Mouse (Mus musculus) stomach, embryonic 15.5 days (tissue): ENCODE measurements around the gene Mrpl18. TPM values are rescaled to one million over a fixed set of nuclear protein-coding genes. Genes with fewer than 3 reads are reported as not detected.
A peak's percentile ranks its signal among the peaks of the same experiment; 100 is the strongest.
"Not testable (repeated sequence)": the region's sequence is repeated elsewhere in the genome, so short reads cannot be mapped to it uniquely, and the experiment has no call there.

Source experiments
- ATAC-seq: fragments of 200-750 bp; cut with Nextera tagmentation; 2 replicates; pipeline ENCODE4 v1.8.0; 2017; ENCODE audit warnings: low read depth, moderate number of reproducible peaks, moderate TSS enrichment; ENCODE audit not compliant: insufficient read depth, low FRiP score
- H3K27ac ChIP-seq: fragments of 300-500 bp; sonication (generic); 2 replicates; pipeline ENCODE4 v1.5.1; 2015; ENCODE audit warnings: mild to moderate bottlenecking, inconsistent platforms
- H3K27me3 ChIP-seq: fragments of 300-500 bp; sonication (generic); replicated peaks from 2 replicates; pipeline ENCODE4 v1.6.1; 2015; ENCODE audit warnings: inconsistent platforms
- H3K36me3 ChIP-seq: fragments of 300-500 bp; sonication (generic); 2 replicates; pipeline ENCODE4 v1.6.1; 2015; ENCODE audit warnings: inconsistent platforms
- H3K4me1 ChIP-seq: fragments of 300-500 bp; sonication (generic); 2 replicates; pipeline ENCODE4 v1.6.1; 2015; ENCODE audit warnings: inconsistent platforms
- H3K4me2 ChIP-seq: fragments of 300-500 bp; sonication (generic); 2 replicates; pipeline ENCODE4 v1.6.1; 2015; ENCODE audit warnings: mild to moderate bottlenecking, inconsistent platforms
- H3K4me3 ChIP-seq: fragments of 300-500 bp; sonication (generic); replicated peaks from 2 replicates; pipeline ENCODE4 v1.5.1; 2015; ENCODE audit warnings: inconsistent platforms
- H3K9ac ChIP-seq: fragments of 300-500 bp; sonication (generic); 2 replicates; pipeline ENCODE4 v1.6.1; 2015; ENCODE audit warnings: inconsistent platforms
- H3K9me3 ChIP-seq: fragments of 300-500 bp; sonication (generic); 2 replicates; pipeline ENCODE4 v1.6.1; 2016; ENCODE audit warnings: inconsistent platforms
- WGBS: fragments of 180-500 bp; shearing (Covaris S2); methylation state at CpG from one replicate; pipeline ENCODE4 v1.1.7; 2015; 5-methylcytosine and 5-hydroxymethylcytosine counted together
- polyA plus RNA-seq: library from polyadenylated mRNA; unstranded; fragments of >200 nt; fragmentation: Nextera tagmentation; extraction: Ambion mirVana; gene quantifications from 2 replicates; pipeline ENCODE4 v1.2.1, GENCODE M21; 2015

The Mrpl18 gene
- polyA plus RNA-seq: 147 and 163 TPM in 2 replicates

DNA sequence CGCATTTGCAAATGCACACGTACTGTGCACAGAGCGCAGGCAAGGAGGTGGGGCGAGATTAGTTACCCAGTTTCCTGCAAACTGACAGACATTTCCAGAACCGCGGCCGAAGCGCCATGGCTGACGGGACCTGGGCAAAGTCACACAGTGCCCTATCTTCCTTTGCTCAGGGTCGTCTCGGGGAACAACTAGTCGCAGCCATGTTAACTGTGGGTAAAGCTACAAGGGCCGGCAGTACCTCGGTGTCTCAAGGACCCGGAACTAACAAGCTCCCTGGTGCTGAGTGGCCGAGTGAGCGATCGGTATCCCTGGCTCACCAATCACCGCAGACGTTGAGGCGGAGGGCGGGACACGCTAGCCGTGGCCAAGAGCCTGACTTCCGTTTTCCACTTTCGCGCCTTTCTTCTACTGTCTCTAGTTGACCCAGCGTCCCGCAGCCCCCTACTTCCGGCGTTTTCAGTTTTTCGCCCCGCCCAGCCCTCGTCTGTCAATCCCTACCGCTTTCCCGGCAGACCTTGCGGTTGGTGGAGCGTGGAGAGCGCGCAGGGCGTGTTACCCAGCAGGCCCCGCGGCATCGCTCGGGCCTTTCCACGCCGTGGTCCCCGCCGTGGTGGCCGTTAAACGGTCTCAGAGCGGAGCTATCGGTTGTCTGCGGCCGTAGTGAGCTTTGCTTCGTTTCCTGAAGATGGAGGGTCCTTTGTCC is at the start of gene Mrpl18:
Gene Mrpl18 (minus strand): TSS at position 465 of the 703 bp plus-strand sequence.
- ATAC-seq: peak; percentile 99

GRCm38 (mm10) chr17:12963476-12963875 is 47.3 kb upstream of the Mrpl18 start:
- Histone ChIP-seq H3K27me3 (no peaks in the 10 kb centered on the region), H3K4me1 (peaks cover 6% of the 10 kb centered on the region; the same call in 1 of the 2 replicates), H3K4me3 (no peak overlapping the region), H3K27ac (no peak overlapping the region), H3K9me3 (no peaks in the 10 kb centered on the region), H3K4me2 (no peak overlapping the region), H3K36me3 (peaks cover 14% of the 10 kb centered on the region; the same call in 1 of the 2 replicates), H3K9ac (no peak overlapping the region)
- no peak for ATAC-seq
- WGBS: 55% methylated on average over 3 of the region's 3 CpGs

More for the DNA sequence above, at the start of gene Mrpl18:
- H3K36me3 ChIP-seq: peaks cover 39% of the 10 kb centered on the region
- WGBS: 0% methylated on average over 56 of the region's 56 CpGs
- no peaks in the 10 kb centered on the region for H3K27me3 ChIP-seq
- no peaks in the 10 kb centered on the region for H3K9me3 ChIP-seq
- H3K4me1 ChIP-seq: no peaks in the 10 kb centered on the region
- peak within 1 kb of the TSS; percentile 77 for H3K4me3 ChIP-seq
- H3K9ac ChIP-seq: peak within 1 kb of the TSS; percentile 87
- peak within 1 kb of the TSS; percentile 67 for H3K4me2 ChIP-seq
- H3K27ac ChIP-seq: peak within 1 kb of the TSS; percentile 86

DNA sequence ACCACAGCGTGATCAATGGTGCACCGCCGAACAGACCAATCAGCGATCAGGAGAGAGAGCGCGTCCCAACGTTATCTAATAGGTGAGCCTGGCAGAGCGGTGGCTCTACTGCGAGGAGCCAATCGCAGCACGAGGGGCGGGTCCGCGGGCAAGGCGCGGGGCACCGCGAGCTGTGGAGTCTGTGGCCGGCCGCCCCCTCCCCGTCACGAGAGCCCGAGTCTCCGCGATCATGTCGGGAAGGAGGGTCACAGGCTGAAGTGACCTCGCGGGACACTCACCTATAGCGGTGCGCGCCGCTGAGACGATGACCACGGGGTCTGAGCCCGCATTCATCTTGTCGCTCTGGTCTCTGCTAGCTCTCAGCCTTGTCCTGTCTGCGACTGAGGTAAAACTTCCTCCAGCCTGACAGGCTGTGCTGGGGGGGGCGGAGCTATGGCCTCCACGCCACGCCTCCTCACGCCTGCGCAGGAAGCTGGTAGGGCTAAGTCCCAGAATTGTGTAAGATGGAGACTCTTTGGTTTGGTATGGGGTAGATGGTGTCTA is 44.3 kb upstream of the Mrpl18 start, which contains the start of gene Acat2:
Gene Acat2 (minus strand): TSS at position 417 of the 543 bp plus-strand sequence.
- Histone ChIP-seq H3K4me3 (peak within 1 kb of the TSS; percentile 82), H3K36me3 (peaks cover 9% of the 10 kb centered on the region; the same call in 1 of the 2 replicates), H3K4me1 (peaks cover 6% of the 10 kb centered on the region; the same call in 1 of the 2 replicates), H3K27me3 (no peaks in the 10 kb centered on the region), H3K9me3 (no peaks in the 10 kb centered on the region), H3K9ac (peak within 1 kb of the TSS; percentile 50; the same call in 1 of the 2 replicates), H3K27ac (peak within 1 kb of the TSS; percentile 91), H3K4me2 (peak within 1 kb of the TSS; percentile 86)
- WGBS: under 1% methylated on average over 36 of the region's 42 CpGs
- peak; percentile 98 for ATAC-seq

GRCm38 (mm10) chr17:12959377-12959776 is 43.2 kb upstream of the Mrpl18 start:
- WGBS: 44% methylated on average over 1 of the region's 2 CpGs
- Histone ChIP-seq H3K4me3 (0 out of 2 replicates have a peak overlapping the region, but pooled peaks have one; percentile 12), H3K4me2 (0 out of 2 replicates have a peak overlapping the region, but pooled peaks have one; percentile 16)
- ATAC-seq, H3K27ac ChIP-seq, H3K9ac ChIP-seq, H3K4me1 ChIP-seq, H3K9me3 ChIP-seq, H3K36me3 ChIP-seq, H3K27me3 ChIP-seq: not testable (repeated sequence)

DNA sequence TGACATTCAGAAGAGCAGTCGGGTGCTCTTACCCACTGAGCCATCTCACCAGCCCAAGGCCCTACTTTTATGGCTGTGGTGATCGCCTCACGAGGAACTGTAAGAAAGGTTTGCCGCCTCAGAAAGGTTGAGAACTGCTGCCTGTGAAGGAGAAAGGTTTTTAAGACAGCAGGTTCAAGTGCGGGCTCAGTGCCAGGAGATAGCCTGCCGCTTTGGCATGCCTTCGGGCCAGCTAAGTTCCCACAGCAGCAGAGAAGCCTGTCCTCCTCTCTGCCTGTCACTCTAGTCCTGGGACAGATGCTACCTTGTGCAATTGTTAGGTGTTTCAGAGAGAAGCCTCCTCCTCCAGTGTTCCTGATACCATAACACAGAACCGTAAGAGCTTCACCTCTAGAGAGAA is 40.5 kb upstream of the Mrpl18 start:
- Histone ChIP-seq H3K9me3 (no peaks in the 10 kb centered on the region), H3K27me3 (no peaks in the 10 kb centered on the region), H3K9ac (no peak overlapping the region), H3K4me1 (peaks cover 6% of the 10 kb centered on the region; the same call in 1 of the 2 replicates), H3K27ac (no peak overlapping the region), H3K4me2 (no peak overlapping the region), H3K36me3 (peaks cover 21% of the 10 kb centered on the region), H3K4me3 (no peak overlapping the region)
- 92% methylated on average over 8 of the region's 8 CpGs for WGBS
- ATAC-seq: no peak

DNA sequence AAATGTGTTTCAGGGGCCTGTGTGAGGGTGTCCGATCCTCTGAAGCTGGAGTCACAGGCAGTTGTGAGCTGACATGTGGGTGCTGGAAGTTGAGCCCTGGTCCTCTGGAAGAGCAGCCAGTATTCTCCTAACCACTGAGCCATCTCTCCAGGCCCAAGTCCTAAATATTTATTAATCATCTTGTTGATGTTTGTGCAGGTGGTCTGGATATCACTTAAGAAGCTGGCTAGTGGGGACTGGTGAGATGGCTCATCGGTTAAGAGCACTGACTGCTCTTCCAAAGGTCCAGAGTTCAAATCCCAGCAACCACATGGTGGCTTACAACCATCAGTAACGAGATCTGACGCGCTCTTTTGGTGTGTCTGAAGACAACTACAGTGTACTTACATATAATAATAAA is 33.5 kb upstream of the Mrpl18 start:
- Histone ChIP-seq H3K9ac (no peak overlapping the region), H3K4me1 (no peaks in the 10 kb centered on the region), H3K27me3 (no peaks in the 10 kb centered on the region), H3K27ac (no peak overlapping the region), H3K36me3 (peaks cover 31% of the 10 kb centered on the region), H3K4me3 (no peak overlapping the region), H3K9me3 (no peaks in the 10 kb centered on the region), H3K4me2 (no peak overlapping the region)
- WGBS: 86% methylated on average over 5 of the region's 5 CpGs
- ATAC-seq: no peak

DNA sequence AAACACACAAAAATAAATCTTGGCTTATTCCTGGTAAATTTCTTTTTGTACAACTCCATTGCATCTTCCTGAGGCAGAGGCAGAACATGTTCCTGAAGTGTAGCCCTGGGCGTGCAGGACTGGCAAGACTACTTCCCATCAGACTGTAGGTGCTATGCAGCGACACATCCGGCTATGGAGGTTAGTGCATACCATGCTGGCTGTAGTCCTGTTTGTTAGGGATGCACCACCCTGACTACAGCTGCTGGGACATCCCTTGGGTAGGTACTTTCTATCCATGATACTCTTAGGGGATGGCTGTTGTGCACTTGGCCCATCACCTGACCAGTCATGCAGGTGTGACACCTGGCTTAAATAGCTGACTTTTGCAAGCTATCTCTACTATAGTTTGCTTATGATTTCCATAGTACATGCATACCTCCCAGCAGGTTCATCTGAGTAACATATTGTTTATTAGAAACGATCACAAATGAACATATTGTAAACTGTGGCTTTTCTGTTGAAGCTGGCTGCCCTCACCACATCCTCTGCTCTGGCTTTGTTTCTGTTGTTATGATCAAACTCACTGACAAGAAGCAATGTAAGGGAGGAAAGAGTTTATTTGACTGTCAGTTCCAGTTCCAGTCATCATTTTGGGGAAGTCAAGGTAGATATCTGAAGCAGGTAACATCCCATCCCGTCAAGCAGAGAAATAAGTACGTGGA is 26.5 kb upstream of the Mrpl18 start:
- Histone ChIP-seq H3K9me3 (no peaks in the 10 kb centered on the region), H3K27me3 (no peaks in the 10 kb centered on the region), H3K4me3 (no peak overlapping the region), H3K36me3 (peaks cover 12% of the 10 kb centered on the region; the same call in 1 of the 2 replicates), H3K4me1 (no peaks in the 10 kb centered on the region; the same call in 1 of the 2 replicates), H3K4me2 (no peak overlapping the region), H3K27ac (no peak overlapping the region), H3K9ac (no peak overlapping the region)
- no peak for ATAC-seq
- 83% methylated on average over 6 of the region's 6 CpGs for WGBS

DNA sequence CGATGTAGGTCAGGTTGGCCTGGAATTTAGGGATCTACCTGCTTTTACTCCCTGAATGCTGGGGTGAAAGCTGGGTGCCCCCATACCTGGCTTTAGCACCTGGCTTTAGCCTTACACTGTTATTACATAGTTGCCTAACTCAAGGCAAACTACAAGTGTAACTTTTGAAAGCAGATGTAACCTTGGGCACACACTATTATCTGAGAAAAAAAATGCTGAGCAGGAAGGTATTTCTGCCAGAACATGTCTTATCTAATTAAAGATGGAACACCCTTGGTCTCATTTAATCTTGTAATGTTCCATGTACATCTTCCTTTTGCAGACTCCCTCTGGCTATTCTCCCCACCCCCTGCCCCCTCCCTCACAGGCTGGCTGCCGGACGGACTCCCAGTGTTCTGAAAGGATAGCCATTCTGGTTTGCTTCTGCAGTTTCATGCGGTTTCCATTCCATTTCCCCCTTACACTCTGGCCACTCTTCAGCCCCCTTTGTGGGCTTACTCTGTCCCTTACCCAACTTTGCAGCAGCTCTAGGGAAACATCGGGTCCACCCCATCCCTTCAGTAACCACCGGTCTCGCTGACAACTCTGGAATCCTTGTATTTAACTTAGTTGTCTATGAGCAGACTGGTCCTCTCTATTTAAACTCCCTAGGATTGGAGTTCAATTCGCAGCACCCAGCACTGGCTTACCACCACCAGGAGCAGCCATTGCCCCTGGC is 25.6 kb upstream of the Mrpl18 start:
- Histone ChIP-seq H3K27ac (no peak overlapping the region), H3K9me3 (no peaks in the 10 kb centered on the region), H3K9ac (no peak overlapping the region), H3K4me3 (no peak overlapping the region), H3K36me3 (peaks cover 12% of the 10 kb centered on the region; the same call in 1 of the 2 replicates), H3K27me3 (no peaks in the 10 kb centered on the region), H3K4me2 (no peak overlapping the region), H3K4me1 (no peaks in the 10 kb centered on the region; the same call in 1 of the 2 replicates)
- ATAC-seq: no peak
- WGBS: 68% methylated on average over 8 of the region's 8 CpGs

- Histone ChIP-seq H3K4me3 (peak within 1 kb of the TSS; percentile 38), H3K27ac (no peak within 1 kb of the TSS), H3K9me3 (no peaks in the 10 kb centered on the region), H3K27me3 (no peaks in the 10 kb centered on the region), H3K4me2 (peak within 1 kb of the TSS; percentile 70), H3K36me3 (0 out of 2 replicates have a peak, but pooled peaks cover 8% of the 10 kb centered on the region), H3K4me1 (no peaks in the 10 kb centered on the region; the same call in 1 of the 2 replicates), H3K9ac (no peak within 1 kb of the TSS)
- 8% methylated on average over 27 of the region's 27 CpGs for WGBS
- peak; percentile 76 for ATAC-seq
Observed at GRCm38 (mm10) chr17:12940151-12940805, 24.1 kb upstream of the Mrpl18 start, which contains the start of gene Acat3. TSS of gene Acat3 (minus strand) at chr17:12940600.

DNA sequence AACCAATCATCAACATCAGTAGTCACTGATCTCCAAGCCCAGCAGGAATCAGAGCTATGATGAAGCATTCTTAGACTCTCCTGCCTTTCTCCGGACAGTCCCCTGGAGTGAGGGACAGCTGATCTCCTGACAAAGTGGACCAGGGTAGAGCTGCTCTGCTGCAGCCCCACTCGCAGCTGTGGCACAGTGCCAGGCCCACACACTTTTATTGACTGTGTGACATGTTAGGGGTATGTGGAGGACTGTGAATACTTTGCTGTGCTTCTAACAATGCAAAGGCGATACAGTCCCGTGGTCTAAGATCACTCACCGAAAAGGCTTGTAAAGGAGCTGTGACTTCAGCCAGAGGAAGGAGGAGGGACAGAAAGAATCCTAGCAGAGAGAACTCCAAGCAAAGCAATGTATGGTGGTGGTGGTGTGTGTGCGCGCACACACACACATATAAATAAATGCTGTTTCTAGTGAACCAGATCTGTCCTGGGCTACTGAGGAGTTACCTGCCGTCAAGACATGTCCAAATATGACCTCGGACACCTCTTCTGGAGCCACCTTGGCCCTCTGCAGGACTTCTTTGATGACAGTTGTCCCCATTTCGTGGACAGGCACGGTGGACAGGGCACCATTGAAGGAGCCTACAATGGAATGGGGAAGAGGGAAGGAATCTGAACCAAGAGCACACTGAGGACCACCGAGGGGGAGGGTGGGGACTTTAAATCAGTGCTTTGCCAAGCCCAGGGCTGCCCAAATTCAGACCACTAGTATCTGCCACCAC is 23.4 kb upstream of the Mrpl18 start:
- not testable (repeated sequence) for ATAC-seq, H3K4me1 ChIP-seq, H3K36me3 ChIP-seq, H3K27ac ChIP-seq, H3K27me3 ChIP-seq, H3K9ac ChIP-seq, H3K9me3 ChIP-seq
- Histone ChIP-seq H3K4me3 (peak overlapping the region; percentile 38), H3K4me2 (peak overlapping the region; percentile 70)
- WGBS: 67% methylated on average over 2 of the region's 12 CpGs
